Mouse (Mus musculus) liver, embryonic 16.5 days (tissue): ENCODE measurements around the gene Sebox. TPM values are rescaled to one million over a fixed set of nuclear protein-coding genes. Genes with fewer than 3 reads are reported as not detected.
"Not testable (repeated sequence)": the region's sequence is repeated elsewhere in the genome, so short reads cannot be mapped to it uniquely, and the experiment has no call there.

Experiments used
- ATAC-seq: fragments of 200-750 bp; cut with Nextera tagmentation; 2 replicates; pipeline ENCODE4 v1.8.0; 2017; ENCODE audit warnings: low read depth, mild to moderate bottlenecking, moderate number of reproducible peaks, moderate library complexity
- H3K27ac ChIP-seq: fragments of 300-500 bp; sonication (generic); 2 replicates; pipeline ENCODE4 v1.5.1; 2014; ENCODE audit warnings: mild to moderate bottlenecking, low read length
- H3K27me3 ChIP-seq: fragments of 300-500 bp; sonication (generic); 2 replicates; pipeline ENCODE4 v1.6.1; 2014; ENCODE audit warnings: low read depth, low read length, mixed read lengths; ENCODE audit not compliant: control insufficient read depth, insufficient read depth
- H3K36me3 ChIP-seq: fragments of 300-500 bp; sonication (generic); 2 replicates; pipeline ENCODE4 v1.6.1; 2014; ENCODE audit warnings: mild to moderate bottlenecking; ENCODE audit not compliant: control insufficient read depth, insufficient read depth
- H3K4me1 ChIP-seq: fragments of 300-500 bp; sonication (generic); 2 replicates; pipeline ENCODE4 v1.6.1; 2014; ENCODE audit warnings: low read depth, low read length, mixed read lengths; ENCODE audit not compliant: control insufficient read depth
- H3K4me2 ChIP-seq: fragments of 300-500 bp; sonication (generic); 2 replicates; pipeline ENCODE4 v1.6.1; 2014; ENCODE audit warnings: low read depth, low read length, mixed read lengths
- H3K4me3 ChIP-seq: fragments of 300-500 bp; sonication (generic); 2 replicates; pipeline ENCODE4 v1.5.1; 2014; ENCODE audit warnings: low read depth, mild to moderate bottlenecking, low read length
- H3K9ac ChIP-seq: fragments of 300-500 bp; sonication (generic); 2 replicates; pipeline ENCODE4 v1.6.1; 2014; ENCODE audit warnings: low read depth, low read length
- H3K9me3 ChIP-seq: fragments of 300-500 bp; sonication (generic); replicated peaks from 2 replicates; pipeline ENCODE4 v1.6.1; 2016; ENCODE audit warnings: low read length; ENCODE audit not compliant: control insufficient read depth
- WGBS: fragments of 180-500 bp; shearing (Covaris S2); extraction: QIAGEN DNeasy Blood & Tissue Kit; methylation state at CpG from one replicate; pipeline ENCODE4 v1.1.7; 2014; ENCODE audit not compliant: insufficient replicate concordance; 5-methylcytosine and 5-hydroxymethylcytosine counted together
- polyA plus RNA-seq: library from polyadenylated mRNA; unstranded; fragments of >200 nt; fragmentation: Nextera tagmentation; extraction: Ambion mirVana; gene quantifications from 2 replicates; pipeline ENCODE4 v1.2.1, GENCODE M21; 2015

Sebox gene
- polyA plus RNA-seq, 1 experiment from 2014 or later, result 0.25 TPM

GRCm38 (mm10) chr11:78522481-78522997, 19.3 kb downstream of the Sebox start:
- no peak overlapping the region for H3K4me2 ChIP-seq
- peaks cover 12% of the 10 kb centered on the region for H3K36me3 ChIP-seq
- no peak overlapping the region for H3K4me3 ChIP-seq
- no peak for ATAC-seq
- H3K27ac ChIP-seq, result no peak overlapping the region
- H3K9ac ChIP-seq, result no peak overlapping the region
- whole genome bisulfite sequencing, result 86% methylated on average over 1 of the region's 1 CpGs
- no peaks in the 10 kb centered on the region for H3K9me3 ChIP-seq
- H3K4me1 ChIP-seq, result no peaks in the 10 kb centered on the region
- no peaks in the 10 kb centered on the region for H3K27me3 ChIP-seq

- no peaks in the 10 kb centered on the region for H3K27me3 ChIP-seq
- H3K36me3 ChIP-seq, result peaks cover 12% of the 10 kb centered on the region
- 78% methylated on average over 9 of the region's 9 CpGs for WGBS
- H3K9me3 ChIP-seq, result no peaks in the 10 kb centered on the region
- H3K9ac ChIP-seq, result no peak overlapping the region
- H3K4me2 ChIP-seq, result no peak overlapping the region
- no peaks in the 10 kb centered on the region for H3K4me1 ChIP-seq
- ATAC-seq, result no peak
- no peak overlapping the region for H3K27ac ChIP-seq
- H3K4me3 ChIP-seq, result no peak overlapping the region
Measured at GRCm38 (mm10) chr11:78523241-78523955, 20.2 kb downstream of the Sebox start.

- no peak for ATAC-seq
- 75% methylated on average over 2 of the region's 2 CpGs for WGBS
- Histone ChIP-seq H3K36me3 (peaks cover 12% of the 10 kb centered on the region), H3K9me3 (no peaks in the 10 kb centered on the region), H3K4me2 (no peak overlapping the region), H3K27ac (no peak overlapping the region), H3K4me3 (no peak overlapping the region), H3K27me3 (no peaks in the 10 kb centered on the region), H3K4me1 (no peaks in the 10 kb centered on the region), H3K9ac (no peak overlapping the region)
Measured at GRCm38 (mm10) chr11:78524838-78525237, 21.6 kb downstream of the Sebox start.

GRCm38 (mm10) chr11:78528714-78529113, 25.5 kb downstream of the Sebox start:
- WGBS, result 75% methylated on average over 9 of the region's 9 CpGs
- Histone ChIP-seq H3K27ac (no peak overlapping the region), H3K4me3 (no peak overlapping the region), H3K4me1 (no peaks in the 10 kb centered on the region), H3K4me2 (no peak overlapping the region), H3K27me3 (no peaks in the 10 kb centered on the region), H3K36me3 (no peaks in the 10 kb centered on the region), H3K9ac (no peak overlapping the region), H3K9me3 (no peaks in the 10 kb centered on the region)
- no peak for ATAC-seq

- Histone ChIP-seq H3K9me3 (no peaks in the 10 kb centered on the region), H3K4me3 (no peak overlapping the region), H3K9ac (no peak overlapping the region), H3K4me1 (peaks cover 5% of the 10 kb centered on the region), H3K36me3 (no peaks in the 10 kb centered on the region), H3K27me3 (no peaks in the 10 kb centered on the region), H3K27ac (no peak overlapping the region), H3K4me2 (no peak overlapping the region)
- WGBS, result 70% methylated on average over 12 of the region's 12 CpGs
- no peak for ATAC-seq
Measured at GRCm38 (mm10) chr11:78530001-78530400, 26.8 kb downstream of the Sebox start.

- Histone ChIP-seq H3K9ac (no peak overlapping the region), H3K4me3 (no peak overlapping the region), H3K27ac (no peak overlapping the region), H3K9me3 (no peaks in the 10 kb centered on the region), H3K4me1 (peaks cover 8% of the 10 kb centered on the region), H3K27me3 (no peaks in the 10 kb centered on the region), H3K4me2 (no peak overlapping the region), H3K36me3 (no peaks in the 10 kb centered on the region)
- 60% methylated on average over 6 of the region's 6 CpGs for WGBS
- ATAC-seq, result no peak
Measured at GRCm38 (mm10) chr11:78531046-78531445, 27.8 kb downstream of the Sebox start.

- not testable (repeated sequence) for H3K4me2 ChIP-seq, H3K9ac ChIP-seq, H3K9me3 ChIP-seq, H3K36me3 ChIP-seq, H3K27me3 ChIP-seq, ATAC-seq, H3K4me3 ChIP-seq, H3K27ac ChIP-seq, H3K4me1 ChIP-seq
- WGBS, result 68% methylated on average over 10 of the region's 10 CpGs
Measured at GRCm38 (mm10) chr11:78531515-78531914, 28.3 kb downstream of the Sebox start.

- no peaks in the 10 kb centered on the region for H3K27me3 ChIP-seq
- peaks cover 20% of the 10 kb centered on the region for H3K4me1 ChIP-seq
- 76% methylated on average over 4 of the region's 4 CpGs for WGBS
- no peak overlapping the region for H3K4me2 ChIP-seq
- H3K36me3 ChIP-seq, result no peaks in the 10 kb centered on the region
- no peak overlapping the region for H3K27ac ChIP-seq
- no peaks in the 10 kb centered on the region for H3K9me3 ChIP-seq
- 0 out of 2 replicates have a peak overlapping the region, but pooled peaks have one; percentile 88 for H3K4me3 ChIP-seq
- no peak for ATAC-seq
- H3K9ac ChIP-seq, result no peak overlapping the region
Measured at GRCm38 (mm10) chr11:78534516-78534915, 31.3 kb downstream of the Sebox start.

- ATAC-seq, result no peak; the same call in 1 of the 2 replicates
- Histone ChIP-seq H3K27me3 (no peaks in the 10 kb centered on the region), H3K4me3 (peak overlapping the region; percentile 88), H3K4me2 (peak overlapping the region; percentile 89), H3K36me3 (peaks cover 3% of the 10 kb centered on the region), H3K9me3 (no peaks in the 10 kb centered on the region), H3K9ac (peak overlapping the region; percentile 69), H3K4me1 (peaks cover 20% of the 10 kb centered on the region), H3K27ac (peak overlapping the region; percentile 86)
- WGBS, result under 1% methylated on average over 23 of the region's 23 CpGs
Measured at GRCm38 (mm10) chr11:78535376-78536079, 32.3 kb downstream of the Sebox start.
